Mouse (Mus musculus): Measurements from ENCODE around the gene Asic2. TPM values are rescaled to one million over a fixed set of nuclear protein-coding genes. Genes with fewer than 3 reads are reported as not detected.

The Asic2 gene
- total and polyA plus RNA-seq, 3 experiments, result not detected

- Histone ChIP-seq H3K9me3 (replicated peaks; ENCODE audit: insufficient read depth, low read length) (no peaks in the 10 kb centered on the region; the same call in 1 of the 2 replicates), H3K4me1 (ENCODE audit: control insufficient read depth in 1 of 2, insufficient read depth in 2 of 2, low read length in 2 of 2) (no peaks in the 10 kb centered on the region), H3K79me2 (ENCODE audit: control insufficient read depth, insufficient read depth, low read length, poor library complexity) (no peaks in the 10 kb centered on the region), H3K27ac (ENCODE audit: control insufficient read depth, low read depth, low read length) (no peak overlapping the region), H3K36me3 (ENCODE audit: control insufficient read depth in 1 of 2, insufficient read depth in 2 of 2, low read length in 2 of 2) (no peaks in the 10 kb centered on the region), H3K9ac (ENCODE audit: control insufficient read depth, low read depth, low read length, poor library complexity, severe bottlenecking) (no peak overlapping the region), H3K4me3 (ENCODE audit: control insufficient read depth in 1 of 2, insufficient read depth in 1 of 2, low read depth in 2 of 2, low read length in 2 of 2) (no peak overlapping the region), H3K27me3 (ENCODE audit: control insufficient read depth in 1 of 2, insufficient read depth in 2 of 2, low read length in 2 of 2) (no peaks in the 10 kb centered on the region)
- no peak for TF ChIP-seq ZNF384 (IDR thresholded peaks at IDR 0.05; ENCODE audit: low read depth, low read length)
- TF ChIP-seq POLR2A (IDR thresholded peaks at IDR 0.05; ENCODE audit: control insufficient read depth in 1 of 2, insufficient read depth in 1 of 2, low read depth in 1 of 2, low read length in 2 of 2, poor library complexity in 1 of 2), result no peak
- TF ChIP-seq MYC (IDR thresholded peaks at IDR 0.05; ENCODE audit: low read depth, low read length), result no peak
- TF ChIP-seq NRF1 (IDR thresholded peaks at IDR 0.05; ENCODE audit: insufficient read depth, low read depth, low read length, poor library complexity, severe bottlenecking), result no peak
- no peak for TF ChIP-seq MAFK (IDR thresholded peaks at IDR 0.05; ENCODE audit: borderline replicate concordance, low read depth, low read length)
- TF ChIP-seq EP300 (IDR thresholded peaks at IDR 0.05; ENCODE audit: low read depth in 1 of 2, low read length in 2 of 2), result no peak
- no peak for TF ChIP-seq CHD1 (IDR thresholded peaks at IDR 0.05; ENCODE audit: low read depth, low read length)
- TF ChIP-seq USF1 (IDR thresholded peaks at IDR 0.05; ENCODE audit: low read depth, low read length), result no peak
- TF ChIP-seq MAX (IDR thresholded peaks at IDR 0.05; ENCODE audit: low read length), result no peak
- no peak for TF ChIP-seq MYB (IDR thresholded peaks at IDR 0.05; ENCODE audit: low read depth, low read length)
- TF ChIP-seq TBP (IDR thresholded peaks at IDR 0.05; ENCODE audit: low read depth, low read length), result no peak
- no peak for TF ChIP-seq ETS1 (IDR thresholded peaks at IDR 0.05; ENCODE audit: low read depth, low read length)
- TF ChIP-seq MXI1 (IDR thresholded peaks at IDR 0.05; ENCODE audit: low read depth, low read length), result no peak
- DNase-seq (ENCODE audit: low read depth, low spot score), result no peak
Observed at GRCm38 (mm10) chr11:81132669-81133068, 835.6 kb downstream of the Asic2 start.

- Histone ChIP-seq H3K4me3 (ENCODE audit: control insufficient read depth in 1 of 2, insufficient read depth in 1 of 2, low read depth in 2 of 2, low read length in 2 of 2) (no peak overlapping the region), H3K9ac (ENCODE audit: control insufficient read depth, low read depth, low read length, poor library complexity, severe bottlenecking) (no peak overlapping the region), H3K4me1 (ENCODE audit: control insufficient read depth in 1 of 2, insufficient read depth in 2 of 2, low read length in 2 of 2) (no peaks in the 10 kb centered on the region), H3K27me3 (ENCODE audit: control insufficient read depth in 1 of 2, insufficient read depth in 2 of 2, low read length in 2 of 2) (no peaks in the 10 kb centered on the region), H3K9me3 (replicated peaks; ENCODE audit: insufficient read depth, low read length) (no peaks in the 10 kb centered on the region; the same call in 1 of the 2 replicates), H3K36me3 (ENCODE audit: control insufficient read depth in 1 of 2, insufficient read depth in 2 of 2, low read length in 2 of 2) (no peaks in the 10 kb centered on the region), H3K79me2 (ENCODE audit: control insufficient read depth, insufficient read depth, low read length, poor library complexity) (no peaks in the 10 kb centered on the region), H3K27ac (ENCODE audit: control insufficient read depth, low read depth, low read length) (no peak overlapping the region)
- TF ChIP-seq KAT2A (conservative IDR thresholded peaks at IDR 0.05; ENCODE audit: low read depth, low read length), result no peak
- no peak for TF ChIP-seq TCF12 (IDR thresholded peaks at IDR 0.05; ENCODE audit: low read depth, low read length)
- TF ChIP-seq MAFK (IDR thresholded peaks at IDR 0.05; ENCODE audit: borderline replicate concordance, low read depth, low read length), result no peak
- no peak for DNase-seq (ENCODE audit: low read depth, low spot score)
Observed at GRCm38 (mm10) chr11:81124363-81124762, 843.9 kb downstream of the Asic2 start.

- H3K27ac ChIP-seq (ENCODE audit: control insufficient read depth, low read depth, low read length), result no peak overlapping the region
- no peaks in the 10 kb centered on the region for H3K27me3 ChIP-seq (ENCODE audit: control insufficient read depth in 1 of 2, insufficient read depth in 2 of 2, low read length in 2 of 2)
- H3K9ac ChIP-seq (ENCODE audit: control insufficient read depth, low read depth, low read length, poor library complexity, severe bottlenecking), result no peak overlapping the region
- no peak overlapping the region for H3K4me3 ChIP-seq (ENCODE audit: control insufficient read depth in 1 of 2, insufficient read depth in 1 of 2, low read depth in 2 of 2, low read length in 2 of 2)
- no peaks in the 10 kb centered on the region for H3K9me3 ChIP-seq (replicated peaks; ENCODE audit: insufficient read depth, low read length)
- no peaks in the 10 kb centered on the region for H3K79me2 ChIP-seq (ENCODE audit: control insufficient read depth, insufficient read depth, low read length, poor library complexity)
- no peaks in the 10 kb centered on the region for H3K4me1 ChIP-seq (ENCODE audit: control insufficient read depth in 1 of 2, insufficient read depth in 2 of 2, low read length in 2 of 2)
- no peak for DNase-seq (ENCODE audit: low read depth, low spot score)
- H3K36me3 ChIP-seq (ENCODE audit: control insufficient read depth in 1 of 2, insufficient read depth in 2 of 2, low read length in 2 of 2), result no peaks in the 10 kb centered on the region
- TF ChIP-seq USF2 (IDR thresholded peaks at IDR 0.05; ENCODE audit: borderline replicate concordance in 1 of 2, insufficient read depth in 1 of 2, low read depth in 1 of 2, low read length in 2 of 2), result no peak
- no peak for TF ChIP-seq TCF12 (IDR thresholded peaks at IDR 0.05; ENCODE audit: low read depth, low read length)
- TF ChIP-seq CHD1 (IDR thresholded peaks at IDR 0.05; ENCODE audit: low read depth, low read length), result no peak
- TF ChIP-seq TBP (IDR thresholded peaks at IDR 0.05; ENCODE audit: low read depth, low read length), result no peak
- no peak for TF ChIP-seq MAZ (IDR thresholded peaks at IDR 0.05; ENCODE audit: low read depth, low read length)
- TF ChIP-seq NRF1 (IDR thresholded peaks at IDR 0.05; ENCODE audit: insufficient read depth, low read depth, low read length, poor library complexity, severe bottlenecking), result no peak
- no peak for TF ChIP-seq SIN3A (IDR thresholded peaks at IDR 0.05; ENCODE audit: low read length)
- TF ChIP-seq MAFK (IDR thresholded peaks at IDR 0.05; ENCODE audit: borderline replicate concordance, low read depth, low read length), result no peak
- TF ChIP-seq E2F4 (IDR thresholded peaks at IDR 0.05; ENCODE audit: borderline replicate concordance, low read depth, low read length), result no peak
Observed at GRCm38 (mm10) chr11:81120024-81120576, 848.2 kb downstream of the Asic2 start.
